Mouse (Mus musculus) hindbrain, embryonic 16.5 days (tissue): ENCODE results near the gene Arhgap27. TPM values are rescaled to one million over a fixed set of nuclear protein-coding genes. Genes with fewer than 3 reads are reported as not detected.

Experiments
- ATAC-seq: fragments of 200-750 bp; cut with Nextera tagmentation; 2 replicates; pipeline ENCODE4 v1.8.0; 2017; ENCODE audit warnings: moderate TSS enrichment, moderate library complexity
- H3K27ac ChIP-seq: fragments of 300-500 bp; sonication (generic); 2 replicates; pipeline ENCODE4 v1.5.1; 2014; ENCODE audit warnings: low read depth, mild to moderate bottlenecking, control low read depth, low read length, moderate library complexity
- H3K27me3 ChIP-seq: fragments of 300-500 bp; sonication (generic); replicated peaks from 2 replicates; pipeline ENCODE4 v1.6.1; 2014; ENCODE audit warnings: low read length; ENCODE audit not compliant: control insufficient read depth, insufficient read depth
- H3K36me3 ChIP-seq: fragments of 300-500 bp; sonication (generic); 2 replicates; pipeline ENCODE4 v1.6.1; 2014; ENCODE audit warnings: mild to moderate bottlenecking, low read length, moderate library complexity, mixed read lengths; ENCODE audit not compliant: control insufficient read depth, insufficient read depth
- H3K4me1 ChIP-seq: fragments of 300-500 bp; sonication (generic); 2 replicates; pipeline ENCODE4 v1.6.1; 2014; ENCODE audit warnings: low read depth, low read length; ENCODE audit not compliant: control insufficient read depth, insufficient read depth
- H3K4me2 ChIP-seq: fragments of 300-500 bp; sonication (generic); 2 replicates; pipeline ENCODE4 v1.6.1; 2014; ENCODE audit warnings: mild to moderate bottlenecking, low read length, control low read depth, moderate library complexity
- H3K4me3 ChIP-seq: fragments of 300-500 bp; sonication (generic); 2 replicates; pipeline ENCODE4 v1.5.1; 2014; ENCODE audit warnings: mild to moderate bottlenecking, low read length, control low read depth, moderate library complexity
- H3K9ac ChIP-seq: fragments of 300-500 bp; sonication (generic); 2 replicates; pipeline ENCODE4 v1.6.1; 2014; ENCODE audit warnings: low read depth, mild to moderate bottlenecking, control low read depth, low read length, moderate library complexity
- H3K9me3 ChIP-seq: fragments of 300-500 bp; sonication (generic); 2 replicates; pipeline ENCODE4 v1.6.1; 2014; ENCODE audit warnings: mild to moderate bottlenecking, low read length, moderate library complexity; ENCODE audit not compliant: control insufficient read depth
- WGBS: fragments of 180-500 bp; shearing (Covaris S2); extraction: QIAGEN DNeasy Blood & Tissue Kit; methylation state at CpG from one replicate; pipeline ENCODE4 v1.1.7; 2014; 5-methylcytosine and 5-hydroxymethylcytosine counted together
- polyA plus RNA-seq: library from polyadenylated mRNA; unstranded; fragments of >200 nt; fragmentation: Nextera tagmentation; extraction: Ambion mirVana; gene quantifications from 2 replicates; pipeline ENCODE4 v1.2.1, GENCODE M21; 2015

Gene Arhgap27
- polyA plus RNA-seq, 1 experiment from 2014 or later, result 4.8 TPM

- H3K4me3 ChIP-seq, result no peak overlapping the region
- no peak overlapping the region for H3K27ac ChIP-seq
- no peak overlapping the region for H3K4me2 ChIP-seq
- WGBS, result 62% methylated on average over 8 of the region's 8 CpGs
- H3K27me3 ChIP-seq, result no peaks in the 10 kb centered on the region
- H3K36me3 ChIP-seq, result no peaks in the 10 kb centered on the region
- H3K9ac ChIP-seq, result no peak overlapping the region
- no peak for ATAC-seq
- H3K4me1 ChIP-seq, result peaks cover 7% of the 10 kb centered on the region
- H3K9me3 ChIP-seq, result no peaks in the 10 kb centered on the region
These were observed 50.7 kb downstream of the Arhgap27 start for GRCm38 (mm10) chr11:103312655-103313255.

DNA sequence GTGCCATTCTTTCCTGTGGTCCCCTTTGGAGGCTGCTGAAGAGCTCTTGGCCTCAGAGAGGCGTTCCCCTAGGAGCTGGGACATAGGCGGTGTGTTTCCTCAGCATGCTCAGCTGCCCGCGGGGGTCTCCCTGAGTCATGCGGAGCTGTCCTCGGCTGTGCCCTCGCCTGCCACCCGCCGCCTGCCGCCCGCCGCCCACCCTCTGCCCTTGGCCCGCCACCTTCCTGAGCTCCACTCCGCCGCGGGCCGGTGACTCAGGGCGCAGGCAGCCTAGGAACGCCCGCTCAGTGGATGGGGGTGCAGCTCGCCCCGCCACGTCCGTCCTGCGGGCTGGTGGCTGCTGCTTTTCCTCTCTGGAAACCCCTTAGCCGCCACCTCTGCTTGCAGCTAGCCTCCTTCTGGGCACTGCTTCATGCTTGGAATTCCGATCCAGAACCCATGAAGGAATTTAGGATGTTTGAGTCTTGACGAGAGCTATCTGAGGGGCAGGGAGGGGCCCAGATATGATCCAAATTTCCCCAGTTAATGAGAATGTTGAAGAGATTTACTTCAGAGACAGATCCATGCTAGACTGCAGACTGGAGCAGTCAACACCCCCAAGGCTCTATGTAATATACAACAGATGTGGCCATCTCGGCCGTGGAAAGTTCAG, 51.4 kb downstream of the Arhgap27 start:
- Histone ChIP-seq H3K9ac (peak overlapping the region; percentile 65), H3K36me3 (no peaks in the 10 kb centered on the region), H3K4me1 (peaks cover 7% of the 10 kb centered on the region), H3K9me3 (no peaks in the 10 kb centered on the region), H3K4me2 (peak overlapping the region; percentile 78), H3K27ac (no peak overlapping the region), H3K4me3 (peak overlapping the region; percentile 35), H3K27me3 (no peaks in the 10 kb centered on the region)
- ATAC-seq, result 0 out of 2 replicates have a peak, but pooled peaks have one; percentile 30
- 7% methylated on average over 29 of the region's 30 CpGs for WGBS

- Histone ChIP-seq H3K9ac (no peak overlapping the region), H3K4me1 (peaks cover 7% of the 10 kb centered on the region), H3K36me3 (no peaks in the 10 kb centered on the region), H3K27ac (no peak overlapping the region), H3K9me3 (no peaks in the 10 kb centered on the region), H3K4me3 (no peak overlapping the region), H3K4me2 (no peak overlapping the region), H3K27me3 (no peaks in the 10 kb centered on the region)
- WGBS, result 79% methylated on average over 10 of the region's 10 CpGs
- ATAC-seq, result no peak
These were observed 53.4 kb downstream of the Arhgap27 start for GRCm38 (mm10) chr11:103309956-103310574.

DNA sequence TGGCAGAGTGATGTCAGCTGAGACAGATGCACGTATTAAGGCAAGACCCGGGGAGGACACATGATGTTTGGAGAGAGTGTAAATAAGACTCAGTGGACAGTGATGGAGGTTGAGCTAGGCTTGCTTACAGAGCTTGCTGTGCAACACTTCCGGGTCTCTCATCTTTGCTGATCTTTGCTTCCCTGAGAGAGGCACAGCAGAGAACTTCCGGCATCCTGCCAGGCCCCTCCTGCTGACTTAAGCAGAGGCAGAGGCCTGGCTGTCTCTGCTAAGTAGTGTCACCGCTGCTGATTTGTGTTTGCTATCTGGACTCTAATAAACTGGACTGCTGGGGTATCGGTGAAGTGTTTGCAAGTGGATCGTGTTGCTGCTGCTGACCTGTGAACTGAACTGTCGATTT, 55.6 kb downstream of the Arhgap27 start:
- Histone ChIP-seq H3K4me3 (no peak overlapping the region), H3K4me2 (no peak overlapping the region), H3K36me3 (no peaks in the 10 kb centered on the region), H3K27me3 (no peaks in the 10 kb centered on the region), H3K4me1 (peaks cover 7% of the 10 kb centered on the region), H3K27ac (no peak overlapping the region), H3K9ac (no peak overlapping the region), H3K9me3 (no peaks in the 10 kb centered on the region)
- ATAC-seq, result no peak
- 81% methylated on average over 8 of the region's 8 CpGs for WGBS

DNA sequence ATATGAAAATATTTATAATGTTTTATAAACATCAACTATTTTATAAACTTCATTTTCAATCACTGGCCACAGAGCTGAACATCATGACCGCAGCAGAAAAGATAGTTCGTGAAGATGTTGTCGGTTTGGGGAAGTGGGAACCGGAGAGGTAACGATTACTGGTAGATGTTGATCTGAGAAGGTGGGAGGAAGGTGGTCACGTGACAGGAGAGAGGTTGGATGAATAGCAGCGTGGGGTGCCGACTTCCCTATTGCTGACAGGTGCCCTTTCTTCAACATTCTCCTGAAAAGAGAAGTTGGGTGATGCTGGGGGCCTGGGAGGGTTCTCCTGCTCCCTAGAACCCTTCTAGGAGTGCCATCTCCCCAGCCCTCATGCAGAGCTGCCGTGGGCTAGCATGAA, 59.0 kb downstream of the Arhgap27 start:
- WGBS, result 85% methylated on average over 9 of the region's 9 CpGs
- no peak for ATAC-seq
- Histone ChIP-seq H3K4me3 (no peak overlapping the region), H3K27ac (no peak overlapping the region), H3K9me3 (no peaks in the 10 kb centered on the region), H3K4me1 (no peaks in the 10 kb centered on the region), H3K27me3 (no peaks in the 10 kb centered on the region), H3K4me2 (no peak overlapping the region), H3K36me3 (no peaks in the 10 kb centered on the region), H3K9ac (no peak overlapping the region)

- 90% methylated on average over 7 of the region's 7 CpGs for WGBS
These were observed 68.7 kb downstream of the Arhgap27 start for GRCm38 (mm10) chr11:103294772-103295171.

DNA sequence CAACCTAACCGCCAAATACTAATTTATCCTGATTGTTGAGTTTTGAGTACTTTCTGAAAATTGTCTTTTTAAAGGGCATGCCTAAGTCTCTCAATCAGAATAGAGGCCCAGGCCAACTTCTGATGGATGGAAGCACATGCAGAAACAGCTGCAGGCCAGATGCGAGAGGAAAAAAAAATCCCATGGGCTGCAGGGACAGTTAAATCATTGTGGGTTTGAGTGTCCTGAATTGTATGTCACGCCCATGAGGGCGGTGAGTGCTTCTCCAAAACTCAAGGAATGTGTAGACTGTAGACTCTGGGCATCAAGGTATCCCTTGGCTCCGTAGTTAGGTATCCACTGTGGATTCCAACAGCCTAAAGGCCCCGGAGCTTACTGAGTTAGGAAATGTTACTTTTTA, 69.4 kb downstream of the Arhgap27 start:
- H3K4me1 ChIP-seq, result peaks cover 5% of the 10 kb centered on the region; the same call in 1 of the 2 replicates
- no peak for ATAC-seq
- H3K9ac ChIP-seq, result no peak overlapping the region
- H3K9me3 ChIP-seq, result no peaks in the 10 kb centered on the region
- 90% methylated on average over 6 of the region's 6 CpGs for WGBS
- no peaks in the 10 kb centered on the region for H3K27me3 ChIP-seq
- no peak overlapping the region for H3K4me2 ChIP-seq
- H3K36me3 ChIP-seq, result no peaks in the 10 kb centered on the region
- no peak overlapping the region for H3K4me3 ChIP-seq
- no peak overlapping the region for H3K27ac ChIP-seq

More at GRCm38 (mm10) chr11:103294772-103295171, 68.7 kb downstream of the Arhgap27 start:
- Histone ChIP-seq H3K27me3 (no peaks in the 10 kb centered on the region), H3K36me3 (no peaks in the 10 kb centered on the region), H3K27ac (no peak overlapping the region), H3K4me2 (no peak overlapping the region), H3K9me3 (no peaks in the 10 kb centered on the region), H3K9ac (no peak overlapping the region), H3K4me1 (peaks cover 5% of the 10 kb centered on the region; the same call in 1 of the 2 replicates), H3K4me3 (no peak overlapping the region)
- ATAC-seq, result no peak

DNA sequence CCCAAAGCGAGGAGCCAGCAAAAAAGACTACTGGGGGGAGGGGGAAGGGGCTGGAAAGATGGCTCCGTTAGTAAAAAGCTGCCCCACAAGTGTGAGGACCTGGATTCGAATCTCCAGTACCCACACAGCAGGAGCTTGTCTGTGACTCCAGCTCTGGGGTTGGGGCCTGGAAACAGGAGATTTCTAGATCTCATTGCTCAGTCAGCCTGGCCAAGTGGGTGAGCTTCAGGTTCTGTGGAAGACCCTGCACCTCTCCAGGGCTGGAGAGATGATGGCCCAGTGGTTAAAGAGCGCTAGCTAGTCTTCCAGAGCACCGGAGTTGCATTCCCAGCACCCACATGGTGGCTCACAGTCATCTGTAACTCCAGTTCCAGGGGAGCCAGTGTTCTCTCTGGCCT, 70.6 kb downstream of the Arhgap27 start:
- Histone ChIP-seq H3K27ac (no peak overlapping the region), H3K4me3 (no peak overlapping the region), H3K9me3 (no peaks in the 10 kb centered on the region), H3K9ac (no peak overlapping the region), H3K36me3 (no peaks in the 10 kb centered on the region), H3K4me2 (no peak overlapping the region), H3K4me1 (peaks cover 5% of the 10 kb centered on the region; the same call in 1 of the 2 replicates), H3K27me3 (no peaks in the 10 kb centered on the region)
- ATAC-seq, result no peak
- WGBS, result 80% methylated on average over 5 of the region's 5 CpGs

DNA sequence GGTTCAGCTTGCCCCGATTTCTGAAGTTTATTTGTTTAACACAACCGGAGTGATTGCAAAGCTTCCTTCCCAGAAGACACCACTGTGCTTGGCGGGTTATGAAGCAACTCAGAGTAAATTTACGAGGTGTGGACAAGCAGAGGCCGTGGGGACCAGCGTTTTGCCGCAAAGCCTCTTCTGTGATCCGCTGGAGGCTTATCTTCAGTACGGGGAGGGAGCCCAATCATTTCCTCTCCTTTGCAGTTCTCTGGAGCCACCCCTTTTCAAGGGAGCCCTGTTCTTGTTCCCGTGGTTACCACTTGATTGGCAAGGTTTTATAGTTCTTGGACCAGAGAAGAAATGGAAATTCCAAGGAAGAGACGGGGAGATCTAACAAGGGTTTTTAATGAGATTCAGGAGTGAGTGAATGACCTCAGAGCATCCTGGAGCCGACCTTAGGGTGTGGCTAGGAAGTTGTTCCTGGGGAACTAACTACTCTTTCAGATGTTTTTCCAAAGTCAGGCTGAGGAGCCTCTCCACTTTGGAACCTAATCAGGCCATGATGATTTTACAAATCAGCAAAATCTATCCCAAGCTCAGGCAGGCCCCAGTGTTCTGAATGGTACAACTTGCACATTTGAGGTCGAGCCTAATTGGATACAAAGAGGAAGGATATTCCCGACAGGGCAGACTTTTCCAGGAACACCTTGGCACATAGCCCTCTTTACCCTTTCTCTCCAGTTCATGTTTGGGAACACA, 71.2 kb downstream of the Arhgap27 start:
- no peak for ATAC-seq
- no peak overlapping the region for H3K9ac ChIP-seq
- no peak overlapping the region for H3K27ac ChIP-seq
- H3K27me3 ChIP-seq, result no peaks in the 10 kb centered on the region
- no peaks in the 10 kb centered on the region for H3K36me3 ChIP-seq
- no peak overlapping the region for H3K4me3 ChIP-seq
- no peak overlapping the region; the same call in 1 of the 2 replicates for H3K4me2 ChIP-seq
- H3K4me1 ChIP-seq, result peaks cover 5% of the 10 kb centered on the region; the same call in 1 of the 2 replicates
- H3K9me3 ChIP-seq, result no peaks in the 10 kb centered on the region
- WGBS, result 26% methylated on average over 14 of the region's 14 CpGs
